Mouse (Mus musculus): ENCODE measurements around the gene Cdh23. TPM values are rescaled to one million over a fixed set of nuclear protein-coding genes. Genes with fewer than 3 reads are reported as not detected.

The Cdh23 gene
- total and polyA plus RNA-seq, 2 experiments from 2014 or later, result 0.23 TPM

- Histone ChIP-seq H3K4me1 (ENCODE audit: control insufficient read depth, insufficient read depth) (no peaks in the 10 kb centered on the region), H3K36me3 (replicated peaks; ENCODE audit: control insufficient read depth, insufficient read depth, low read length) (no peaks in the 10 kb centered on the region), H3K9me3 (replicated peaks; ENCODE audit: control insufficient read depth, low read length) (no peaks in the 10 kb centered on the region), H3K9ac (replicated peaks; ENCODE audit: low read depth, low read length) (no peak overlapping the region), H3K27ac (ENCODE audit: low read depth) (no peak overlapping the region), H3K4me2 (ENCODE audit: low read depth, low read length) (no peak overlapping the region), H3K4me3 (ENCODE audit: low read depth, low read length) (no peak overlapping the region), H3K27me3 (ENCODE audit: control insufficient read depth, insufficient read depth, low read length) (no peaks in the 10 kb centered on the region)
- ATAC-seq (ENCODE audit: insufficient read depth, low read depth) (no peak), DNase-seq (ENCODE audit: low spot score) (no peak)
- 38% methylated on average over 2 of the region's 2 CpGs for WGBS
- TF ChIP-seq EP300 (IDR thresholded peaks at IDR 0.05; ENCODE audit: low read depth) (no peak), CTCF (IDR thresholded peaks at IDR 0.05; ENCODE audit: low read depth) (no peak)
Measured at GRCm38 (mm10) chr10:60732397-60732861, 36.1 kb upstream of the Cdh23 start.

GRCm38 (mm10) chr10:60731742-60732141, 35.5 kb upstream of the Cdh23 start:
- Histone ChIP-seq H3K4me1 (ENCODE audit: control insufficient read depth, insufficient read depth) (no peaks in the 10 kb centered on the region), H3K4me2 (ENCODE audit: low read depth, low read length) (no peak overlapping the region), H3K27me3 (ENCODE audit: control insufficient read depth, insufficient read depth, low read length) (no peaks in the 10 kb centered on the region), H3K9me3 (replicated peaks; ENCODE audit: control insufficient read depth, low read length) (no peaks in the 10 kb centered on the region), H3K4me3 (ENCODE audit: low read depth, low read length) (no peak overlapping the region), H3K36me3 (replicated peaks; ENCODE audit: control insufficient read depth, insufficient read depth, low read length) (no peaks in the 10 kb centered on the region), H3K27ac (ENCODE audit: low read depth) (no peak overlapping the region), H3K9ac (replicated peaks; ENCODE audit: low read depth, low read length) (no peak overlapping the region)
- ATAC-seq (ENCODE audit: insufficient read depth, low read depth) (no peak), DNase-seq (ENCODE audit: low spot score) (no peak)
- WGBS, result 45% methylated on average over 5 of the region's 5 CpGs
- no peak for TF ChIP-seq EP300 (IDR thresholded peaks at IDR 0.05; ENCODE audit: low read depth)
- no peak for TF ChIP-seq CTCF (IDR thresholded peaks at IDR 0.05; ENCODE audit: low read depth)

GRCm38 (mm10) chr10:60727301-60727700, 31.0 kb upstream of the Cdh23 start:
- Histone ChIP-seq H3K36me3 (replicated peaks; ENCODE audit: control insufficient read depth, insufficient read depth, low read length) (no peaks in the 10 kb centered on the region), H3K4me2 (ENCODE audit: low read depth, low read length) (no peak overlapping the region), H3K4me1 (ENCODE audit: control insufficient read depth, insufficient read depth) (no peaks in the 10 kb centered on the region), H3K27ac (ENCODE audit: low read depth) (no peak overlapping the region), H3K9ac (replicated peaks; ENCODE audit: low read depth, low read length) (no peak overlapping the region), H3K27me3 (ENCODE audit: control insufficient read depth, insufficient read depth, low read length) (no peaks in the 10 kb centered on the region), H3K4me3 (ENCODE audit: low read depth, low read length) (no peak overlapping the region), H3K9me3 (replicated peaks; ENCODE audit: control insufficient read depth, low read length) (no peaks in the 10 kb centered on the region)
- DNase-seq (ENCODE audit: low spot score) (no peak), ATAC-seq (ENCODE audit: insufficient read depth, low read depth) (no peak)
- TF ChIP-seq EP300 (IDR thresholded peaks at IDR 0.05; ENCODE audit: low read depth) (no peak), CTCF (IDR thresholded peaks at IDR 0.05; ENCODE audit: low read depth) (no peak)
- 38% methylated on average over 5 of the region's 5 CpGs for WGBS

- no peak for DNase-seq (ENCODE audit: low spot score)
Measured at GRCm38 (mm10) chr10:60726896-60727295, 30.6 kb upstream of the Cdh23 start.

GRCm38 (mm10) chr10:60724496-60724895, 28.2 kb upstream of the Cdh23 start:
- Histone ChIP-seq H3K9ac (replicated peaks; ENCODE audit: low read depth, low read length) (no peak overlapping the region), H3K27ac (ENCODE audit: low read depth) (no peak overlapping the region), H3K36me3 (replicated peaks; ENCODE audit: control insufficient read depth, insufficient read depth, low read length) (peaks cover under 1% of the 10 kb centered on the region; the same call in 1 of the 2 replicates), H3K4me2 (ENCODE audit: low read depth, low read length) (no peak overlapping the region), H3K4me3 (ENCODE audit: low read depth, low read length) (no peak overlapping the region), H3K27me3 (ENCODE audit: control insufficient read depth, insufficient read depth, low read length) (no peaks in the 10 kb centered on the region), H3K4me1 (ENCODE audit: control insufficient read depth, insufficient read depth) (no peaks in the 10 kb centered on the region), H3K9me3 (replicated peaks; ENCODE audit: control insufficient read depth, low read length) (no peaks in the 10 kb centered on the region)
- DNase-seq (ENCODE audit: low spot score), result no peak
- 66% methylated on average over 6 of the region's 6 CpGs for WGBS
- no peak for ATAC-seq (ENCODE audit: insufficient read depth, low read depth)
- no peak for TF ChIP-seq CTCF (IDR thresholded peaks at IDR 0.05; ENCODE audit: low read depth)
- no peak for TF ChIP-seq EP300 (IDR thresholded peaks at IDR 0.05; ENCODE audit: low read depth)

More at GRCm38 (mm10) chr10:60726896-60727295, 30.6 kb upstream of the Cdh23 start:
- no peaks in the 10 kb centered on the region for H3K4me1 ChIP-seq (ENCODE audit: control insufficient read depth, insufficient read depth)
- H3K4me3 ChIP-seq (ENCODE audit: low read depth, low read length), result no peak overlapping the region
- TF ChIP-seq CTCF (IDR thresholded peaks at IDR 0.05; ENCODE audit: low read depth) (no peak), EP300 (IDR thresholded peaks at IDR 0.05; ENCODE audit: low read depth) (no peak)
- H3K4me2 ChIP-seq (ENCODE audit: low read depth, low read length), result no peak overlapping the region
- H3K36me3 ChIP-seq (replicated peaks; ENCODE audit: control insufficient read depth, insufficient read depth, low read length), result no peaks in the 10 kb centered on the region
- H3K9ac ChIP-seq (replicated peaks; ENCODE audit: low read depth, low read length), result no peak overlapping the region
- H3K9me3 ChIP-seq (replicated peaks; ENCODE audit: control insufficient read depth, low read length), result no peaks in the 10 kb centered on the region
- H3K27me3 ChIP-seq (ENCODE audit: control insufficient read depth, insufficient read depth, low read length), result no peaks in the 10 kb centered on the region
- H3K27ac ChIP-seq (ENCODE audit: low read depth), result no peak overlapping the region
- WGBS, result 63% methylated on average over 3 of the region's 3 CpGs
- no peak for ATAC-seq (ENCODE audit: insufficient read depth, low read depth)

- H3K27me3 ChIP-seq (ENCODE audit: control insufficient read depth, insufficient read depth, low read length), result no peaks in the 10 kb centered on the region
- no peaks in the 10 kb centered on the region for H3K4me1 ChIP-seq (ENCODE audit: control insufficient read depth, insufficient read depth)
- TF ChIP-seq EP300 (IDR thresholded peaks at IDR 0.05; ENCODE audit: low read depth) (no peak), CTCF (IDR thresholded peaks at IDR 0.05; ENCODE audit: low read depth) (no peak; the same call in 1 of the 2 replicates)
- no peak overlapping the region for H3K4me2 ChIP-seq (ENCODE audit: low read depth, low read length)
- no peak for ATAC-seq (ENCODE audit: insufficient read depth, low read depth)
- peaks cover 5% of the 10 kb centered on the region; the same call in 1 of the 2 replicates for H3K36me3 ChIP-seq (replicated peaks; ENCODE audit: control insufficient read depth, insufficient read depth, low read length)
- H3K27ac ChIP-seq (ENCODE audit: low read depth), result no peak overlapping the region
- H3K4me3 ChIP-seq (ENCODE audit: low read depth, low read length), result no peak overlapping the region
- no peak overlapping the region for H3K9ac ChIP-seq (replicated peaks; ENCODE audit: low read depth, low read length)
- 42% methylated on average over 1 of the region's 1 CpGs for WGBS
- no peak for DNase-seq (ENCODE audit: low spot score)
- H3K9me3 ChIP-seq (replicated peaks; ENCODE audit: control insufficient read depth, low read length), result no peaks in the 10 kb centered on the region
Measured at GRCm38 (mm10) chr10:60723345-60723744, 27.1 kb upstream of the Cdh23 start.

Measured in heart, postnatal 0 days (tissue).